Mouse (Mus musculus) heart, embryonic 16.5 days (tissue): Measurements from ENCODE around the gene Opa1. TPM values are rescaled to one million over a fixed set of nuclear protein-coding genes. Genes with fewer than 3 reads are reported as not detected.

Source experiments
- ATAC-seq: fragments of 200-750 bp; cut with Nextera tagmentation; replicated peaks from 2 replicates; pipeline ENCODE4 v1.8.0; 2017; ENCODE audit warnings: moderate number of reproducible peaks; ENCODE audit not compliant: insufficient read depth, low FRiP score; ENCODE audit errors: extremely low read depth
- H3K27ac ChIP-seq: fragments of 300-500 bp; sonication (generic); 2 replicates; pipeline ENCODE4 v1.5.1; 2014; ENCODE audit warnings: mild to moderate bottlenecking, low read length, control low read depth, moderate library complexity
- H3K27me3 ChIP-seq: fragments of 300-500 bp; sonication (generic); 2 replicates; pipeline ENCODE4 v1.6.1; 2014; ENCODE audit warnings: low read length, mixed read lengths; ENCODE audit not compliant: control insufficient read depth, insufficient read depth
- H3K36me3 ChIP-seq: fragments of 300-500 bp; sonication (generic); 2 replicates; pipeline ENCODE4 v1.6.1; 2014; ENCODE audit not compliant: control insufficient read depth, insufficient read depth
- H3K4me1 ChIP-seq: fragments of 300-500 bp; sonication (generic); 2 replicates; pipeline ENCODE4 v1.6.1; 2014; ENCODE audit warnings: low read length, mixed read lengths; ENCODE audit not compliant: control insufficient read depth, insufficient read depth
- H3K4me2 ChIP-seq: fragments of 300-500 bp; sonication (generic); 2 replicates; pipeline ENCODE4 v1.6.1; 2014; ENCODE audit warnings: low read depth, mild to moderate bottlenecking, control low read depth, low read length
- H3K4me3 ChIP-seq: fragments of 300-500 bp; sonication (generic); 2 replicates; pipeline ENCODE4 v1.5.1; 2014; ENCODE audit warnings: mild to moderate bottlenecking, control low read depth, low read length
- H3K9ac ChIP-seq: fragments of 300-500 bp; sonication (generic); 2 replicates; pipeline ENCODE4 v1.6.1; 2014; ENCODE audit warnings: low read length, control low read depth
- H3K9me3 ChIP-seq: fragments of 300-500 bp; sonication (generic); replicated peaks from 2 replicates; pipeline ENCODE4 v1.6.1; 2016; ENCODE audit warnings: low read length; ENCODE audit not compliant: control insufficient read depth
- WGBS: fragments of 180-500 bp; shearing (Covaris S2); extraction: QIAGEN DNeasy Blood & Tissue Kit; methylation state at CpG from one replicate; pipeline ENCODE4 v1.1.7; 2014; 5-methylcytosine and 5-hydroxymethylcytosine counted together
- polyA plus RNA-seq: library from polyadenylated mRNA; unstranded; fragments of >200 nt; fragmentation: Nextera tagmentation; extraction: Ambion mirVana; gene quantifications from 2 replicates; pipeline ENCODE4 v1.2.1, GENCODE M21; 2015

Gene Opa1
- polyA plus RNA-seq, 1 experiment from 2014 or later: 42.0 TPM

DNA sequence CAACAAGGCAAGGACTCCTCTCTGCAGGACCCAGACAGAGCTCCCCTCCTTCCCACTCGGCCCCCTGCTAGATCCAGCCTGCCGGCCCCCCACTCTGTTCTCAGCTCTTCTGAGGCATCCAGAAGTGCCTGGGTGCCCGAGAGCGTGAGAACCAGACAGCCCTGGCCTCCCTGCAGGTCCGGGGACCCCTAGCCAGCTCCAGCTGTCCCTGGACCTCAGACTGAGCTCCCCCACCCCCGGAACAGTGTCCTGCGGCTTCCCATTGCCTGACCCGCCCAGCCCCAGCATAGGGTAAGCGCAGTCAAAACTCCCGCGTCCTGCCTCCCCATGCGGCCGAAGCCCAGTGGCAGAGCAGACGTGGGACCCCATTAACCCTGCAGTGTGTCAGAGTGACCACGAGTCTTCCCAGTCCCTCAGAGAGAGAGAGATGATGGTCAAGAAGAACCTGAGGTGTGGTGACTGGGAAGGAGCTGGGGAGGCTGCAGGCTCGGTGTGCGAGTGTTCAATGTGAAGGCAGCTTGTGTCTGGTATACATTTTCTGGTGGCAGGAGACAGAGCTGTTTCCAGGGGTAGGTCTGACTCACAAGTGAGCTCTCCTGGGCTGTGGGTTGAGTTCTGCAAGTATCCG, 101.5 kb downstream of the Opa1 start:
- peaks cover 2% of the 10 kb centered on the region; the same call in 1 of the 2 replicates for H3K9me3 ChIP-seq
- no peak overlapping the region for H3K4me2 ChIP-seq
- peaks cover 3% of the 10 kb centered on the region; the same call in 1 of the 2 replicates for H3K4me1 ChIP-seq
- no peak overlapping the region for H3K9ac ChIP-seq
- H3K36me3 ChIP-seq: no peaks in the 10 kb centered on the region
- WGBS: 65% methylated on average over 18 of the region's 18 CpGs
- no peak overlapping the region for H3K27ac ChIP-seq
- no peaks in the 10 kb centered on the region for H3K27me3 ChIP-seq
- ATAC-seq: no peak
- no peak overlapping the region for H3K4me3 ChIP-seq

DNA sequence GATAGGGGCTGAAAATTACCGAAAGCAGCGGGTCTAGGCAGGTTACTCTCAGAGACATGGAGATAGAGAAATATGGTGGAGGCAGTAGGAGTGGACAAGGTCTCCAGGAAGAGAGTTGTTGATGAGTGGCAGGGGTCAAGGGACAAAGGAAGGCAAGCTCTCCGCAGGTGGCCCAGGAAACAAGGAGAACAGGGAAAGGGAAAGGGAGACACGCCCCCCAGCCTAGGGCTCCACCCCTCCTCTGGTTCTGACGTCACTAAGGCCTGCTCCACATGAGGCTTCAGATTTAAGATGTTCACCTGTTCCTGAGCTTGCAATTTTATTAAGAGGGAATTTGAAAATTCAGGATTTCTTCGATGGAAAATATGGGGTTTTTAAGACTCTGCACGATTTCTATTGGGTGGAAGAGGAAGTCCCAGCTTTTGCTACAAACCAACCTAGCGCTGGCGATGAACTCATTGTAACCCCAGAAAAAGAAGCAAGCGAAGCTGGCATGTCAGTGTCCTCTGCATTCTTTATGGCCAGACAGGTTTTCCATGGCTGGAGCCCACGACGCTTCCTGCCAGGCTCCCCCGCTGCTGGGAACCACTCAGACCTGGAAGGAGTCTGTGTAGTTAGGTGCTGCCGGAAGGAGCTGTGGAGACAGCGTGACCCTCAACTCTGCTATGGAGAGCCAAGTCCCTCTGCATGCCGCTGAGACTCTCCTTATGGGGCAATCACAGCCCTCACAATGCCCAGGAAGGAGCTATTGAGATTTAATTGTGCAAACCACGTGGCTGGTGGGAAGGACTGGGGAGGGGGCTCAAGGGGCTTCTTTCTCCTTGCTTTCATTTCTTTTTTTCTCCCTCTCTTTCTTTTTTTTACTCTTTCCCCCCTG, 103.7 kb downstream of the Opa1 start:
- Histone ChIP-seq H3K9ac (no peak overlapping the region), H3K4me3 (no peak overlapping the region), H3K4me2 (peak overlapping the region; percentile 18), H3K36me3 (no peaks in the 10 kb centered on the region), H3K4me1 (peaks cover 3% of the 10 kb centered on the region; the same call in 1 of the 2 replicates), H3K9me3 (0 out of 2 replicates have a peak, but pooled peaks cover 2% of the 10 kb centered on the region), H3K27ac (no peak overlapping the region), H3K27me3 (no peaks in the 10 kb centered on the region)
- ATAC-seq: no peak
- 40% methylated on average over 17 of the region's 17 CpGs for WGBS

- Histone ChIP-seq H3K27ac (no peak overlapping the region), H3K9ac (no peak overlapping the region)
Measured at GRCm38 (mm10) chr16:29683563-29683962, 104.4 kb downstream of the Opa1 start.

DNA sequence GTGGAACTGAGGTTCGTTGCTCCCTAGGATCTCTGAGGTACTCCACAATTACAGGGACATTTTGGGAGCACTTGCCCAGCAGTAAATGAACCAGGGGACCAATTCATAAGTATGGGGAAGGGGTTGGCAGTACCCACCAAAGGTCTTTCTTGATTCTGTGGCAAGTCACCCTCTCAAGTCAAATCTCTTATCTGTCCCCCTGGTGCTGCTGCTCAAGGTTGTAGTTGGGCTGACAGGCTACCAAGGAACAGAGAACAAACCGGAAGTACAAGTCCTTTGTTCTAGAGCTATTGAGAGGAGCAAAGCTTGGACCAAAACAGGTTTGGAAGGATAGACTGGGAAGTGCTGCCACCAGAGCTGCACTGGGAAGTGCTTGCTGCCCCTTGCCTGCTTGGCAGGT, 105.0 kb downstream of the Opa1 start:
- Histone ChIP-seq H3K27ac (no peak overlapping the region), H3K27me3 (no peaks in the 10 kb centered on the region)

More at GRCm38 (mm10) chr16:29683563-29683962, 104.4 kb downstream of the Opa1 start:
- 21% methylated on average over 12 of the region's 12 CpGs for WGBS
- 0 out of 2 replicates have a peak, but pooled peaks cover 2% of the 10 kb centered on the region for H3K9me3 ChIP-seq
- no peaks in the 10 kb centered on the region for H3K36me3 ChIP-seq
- H3K4me1 ChIP-seq: peaks cover 3% of the 10 kb centered on the region; the same call in 1 of the 2 replicates
- peak overlapping the region; percentile 24 for H3K4me2 ChIP-seq
- no peak for ATAC-seq
- H3K4me3 ChIP-seq: no peak overlapping the region
- no peaks in the 10 kb centered on the region for H3K27me3 ChIP-seq

DNA sequence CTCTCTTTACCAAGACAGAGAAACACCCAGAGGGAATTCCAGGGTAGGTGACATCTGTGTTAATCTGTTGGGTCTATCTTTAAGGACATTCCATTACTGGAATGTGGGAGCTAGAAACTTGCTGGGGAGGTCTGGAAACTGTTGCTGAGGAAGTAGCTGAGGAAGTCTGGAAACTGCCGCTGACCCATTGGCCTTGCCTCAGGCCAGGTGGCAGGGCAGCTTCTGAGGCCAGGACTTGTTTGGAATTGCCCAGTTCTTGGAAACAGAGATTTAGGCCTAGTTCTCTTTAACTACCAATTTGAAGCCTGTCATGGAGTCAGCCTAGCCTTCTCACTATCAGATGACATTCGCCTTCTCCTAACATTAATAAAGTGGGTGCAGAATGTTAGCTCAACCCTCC, 105.5 kb downstream of the Opa1 start:
- peaks cover 3% of the 10 kb centered on the region; the same call in 1 of the 2 replicates for H3K4me1 ChIP-seq
- no peaks in the 10 kb centered on the region for H3K27me3 ChIP-seq
- no peak overlapping the region for H3K4me3 ChIP-seq
- H3K27ac ChIP-seq: no peak overlapping the region
- 86% methylated on average over 2 of the region's 2 CpGs for WGBS
- no peaks in the 10 kb centered on the region for H3K9me3 ChIP-seq
- no peak for ATAC-seq
- no peaks in the 10 kb centered on the region for H3K36me3 ChIP-seq
- H3K9ac ChIP-seq: no peak overlapping the region
- no peak overlapping the region for H3K4me2 ChIP-seq

More for the DNA sequence above, 105.0 kb downstream of the Opa1 start:
- H3K9ac ChIP-seq: no peak overlapping the region
- H3K4me3 ChIP-seq: no peak overlapping the region
- no peak overlapping the region for H3K4me2 ChIP-seq
- H3K4me1 ChIP-seq: peaks cover 3% of the 10 kb centered on the region; the same call in 1 of the 2 replicates
- no peak for ATAC-seq
- no peaks in the 10 kb centered on the region for H3K36me3 ChIP-seq
- H3K9me3 ChIP-seq: no peaks in the 10 kb centered on the region
- 57% methylated on average over 2 of the region's 2 CpGs for WGBS

- ATAC-seq: no peak
- WGBS: 63% methylated on average over 6 of the region's 6 CpGs
Measured at GRCm38 (mm10) chr16:29686141-29686540, 107.0 kb downstream of the Opa1 start.

DNA sequence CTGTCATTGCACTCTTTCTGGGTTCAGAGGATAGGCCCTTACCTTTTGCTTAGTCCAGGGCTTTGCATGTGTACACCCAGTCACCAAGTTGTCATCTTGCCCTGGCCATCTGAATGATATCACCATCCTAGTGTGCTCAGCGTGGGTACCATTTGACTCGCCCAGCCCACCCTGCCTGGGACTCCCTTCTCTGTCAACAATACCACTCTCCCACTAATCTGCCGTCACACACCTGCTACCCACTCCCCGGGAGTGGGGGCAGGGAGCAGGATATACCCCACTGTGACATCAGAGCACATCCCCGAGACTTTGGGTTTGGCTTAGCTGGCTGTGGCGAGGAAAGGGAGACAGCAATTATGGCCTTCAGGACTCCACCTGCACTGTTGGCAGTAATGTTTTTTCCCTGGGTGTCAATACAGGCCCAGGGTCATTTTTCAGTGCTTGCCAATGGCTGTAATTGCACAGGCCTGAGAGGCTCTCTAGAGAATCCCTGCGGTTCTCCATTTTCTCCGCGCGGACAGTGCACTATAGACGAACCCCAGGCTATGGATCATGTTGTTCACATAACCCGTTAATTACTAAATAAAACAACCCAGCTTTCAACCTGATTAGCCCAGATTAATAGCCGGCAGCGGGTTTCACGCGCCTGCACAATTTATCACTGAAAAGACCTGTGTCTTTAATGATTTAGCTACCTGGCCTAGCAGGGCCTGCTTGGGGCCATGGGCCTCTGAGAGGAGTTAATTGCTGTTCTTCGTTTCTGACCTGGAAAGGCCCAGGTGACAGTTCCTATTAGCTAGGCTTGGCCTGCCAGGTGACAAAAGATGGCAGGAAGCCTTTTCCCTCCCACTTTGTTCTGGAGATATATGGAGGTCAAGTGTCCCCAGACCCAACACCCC, 109.1 kb downstream of the Opa1 start:
- Histone ChIP-seq H3K4me1 (peaks cover 4% of the 10 kb centered on the region), H3K9me3 (no peaks in the 10 kb centered on the region), H3K27me3 (no peaks in the 10 kb centered on the region), H3K4me3 (no peak overlapping the region), H3K27ac (no peak overlapping the region), H3K9ac (no peak overlapping the region), H3K36me3 (no peaks in the 10 kb centered on the region), H3K4me2 (no peak overlapping the region)
- WGBS: 84% methylated on average over 17 of the region's 17 CpGs
- ATAC-seq: no peak

More at GRCm38 (mm10) chr16:29686141-29686540, 107.0 kb downstream of the Opa1 start:
- H3K4me1 ChIP-seq: peaks cover 3% of the 10 kb centered on the region; the same call in 1 of the 2 replicates
- no peaks in the 10 kb centered on the region for H3K9me3 ChIP-seq
- no peak overlapping the region for H3K4me2 ChIP-seq
- H3K36me3 ChIP-seq: no peaks in the 10 kb centered on the region
- H3K27me3 ChIP-seq: no peaks in the 10 kb centered on the region
- no peak overlapping the region for H3K27ac ChIP-seq
- H3K9ac ChIP-seq: no peak overlapping the region
- H3K4me3 ChIP-seq: no peak overlapping the region

GRCm38 (mm10) chr16:29689187-29689819, 110.2 kb downstream of the Opa1 start:
- H3K9ac ChIP-seq: no peak overlapping the region
- H3K4me3 ChIP-seq: no peak overlapping the region
- 58% methylated on average over 11 of the region's 11 CpGs for WGBS
- no peaks in the 10 kb centered on the region for H3K9me3 ChIP-seq
- ATAC-seq: no peak
- peaks cover 11% of the 10 kb centered on the region for H3K4me1 ChIP-seq
- no peaks in the 10 kb centered on the region for H3K36me3 ChIP-seq
- H3K27ac ChIP-seq: no peak overlapping the region
- no peaks in the 10 kb centered on the region for H3K27me3 ChIP-seq
- H3K4me2 ChIP-seq: no peak overlapping the region
